Mouse (Mus musculus) E14TG2a.4 (cell line): ENCODE measurements at regions not wholly inside any gene's neighbourhood (a gene's known extent, or its start where the extent isn't known, plus 50 kb on each side); places are given as distances from the start of the nearest gene placed in this dataset.

ENCODE experiments used
- CTCF ChIP-seq: conservative IDR thresholded peaks from 2 replicates; pipeline ENCODE4 v1.5.1; 2014; ENCODE audit warnings: low read length
- NANOG ChIP-seq: IDR thresholded peaks from 2 replicates; pipeline ENCODE4 v1.6.1; 2014; ENCODE audit warnings: borderline replicate concordance, low read length, mixed read lengths
- POU5F1 ChIP-seq: IDR thresholded peaks from 2 replicates; pipeline ENCODE4 v1.6.1; 2014; ENCODE audit warnings: low read length, borderline replicate concordance

DNA sequence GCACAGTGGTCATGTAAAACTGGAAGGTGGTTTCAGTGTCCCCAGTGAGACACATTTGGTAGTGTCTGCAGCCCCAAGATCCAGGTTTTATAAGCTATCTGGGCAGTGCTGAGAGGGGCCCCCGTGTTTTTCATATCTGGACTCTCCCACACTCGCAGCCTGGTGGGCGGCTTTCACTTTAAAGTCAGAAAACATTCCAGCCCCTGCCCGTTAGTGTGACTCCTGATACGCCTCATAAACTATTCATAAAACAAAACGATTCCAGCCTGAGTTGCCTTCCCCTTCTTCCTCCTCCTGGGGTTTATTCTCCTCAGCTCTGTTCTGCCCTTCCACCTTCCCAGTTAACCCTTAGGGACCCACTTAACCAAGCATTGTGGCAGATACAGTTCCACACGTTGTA lies 159.6 kb downstream of the Wnt5a start:
- no peak for TF ChIP-seq CTCF
- no peak for TF ChIP-seq NANOG
- TF ChIP-seq POU5F1: no peak
